Mouse (Mus musculus): Measurements from ENCODE around the gene Ociad1. TPM values are rescaled to one million over a fixed set of nuclear protein-coding genes. Genes with fewer than 3 reads are reported as not detected.

Gene Ociad1
- polyA plus RNA-seq, 1 experiment = 75.6 TPM

DNA sequence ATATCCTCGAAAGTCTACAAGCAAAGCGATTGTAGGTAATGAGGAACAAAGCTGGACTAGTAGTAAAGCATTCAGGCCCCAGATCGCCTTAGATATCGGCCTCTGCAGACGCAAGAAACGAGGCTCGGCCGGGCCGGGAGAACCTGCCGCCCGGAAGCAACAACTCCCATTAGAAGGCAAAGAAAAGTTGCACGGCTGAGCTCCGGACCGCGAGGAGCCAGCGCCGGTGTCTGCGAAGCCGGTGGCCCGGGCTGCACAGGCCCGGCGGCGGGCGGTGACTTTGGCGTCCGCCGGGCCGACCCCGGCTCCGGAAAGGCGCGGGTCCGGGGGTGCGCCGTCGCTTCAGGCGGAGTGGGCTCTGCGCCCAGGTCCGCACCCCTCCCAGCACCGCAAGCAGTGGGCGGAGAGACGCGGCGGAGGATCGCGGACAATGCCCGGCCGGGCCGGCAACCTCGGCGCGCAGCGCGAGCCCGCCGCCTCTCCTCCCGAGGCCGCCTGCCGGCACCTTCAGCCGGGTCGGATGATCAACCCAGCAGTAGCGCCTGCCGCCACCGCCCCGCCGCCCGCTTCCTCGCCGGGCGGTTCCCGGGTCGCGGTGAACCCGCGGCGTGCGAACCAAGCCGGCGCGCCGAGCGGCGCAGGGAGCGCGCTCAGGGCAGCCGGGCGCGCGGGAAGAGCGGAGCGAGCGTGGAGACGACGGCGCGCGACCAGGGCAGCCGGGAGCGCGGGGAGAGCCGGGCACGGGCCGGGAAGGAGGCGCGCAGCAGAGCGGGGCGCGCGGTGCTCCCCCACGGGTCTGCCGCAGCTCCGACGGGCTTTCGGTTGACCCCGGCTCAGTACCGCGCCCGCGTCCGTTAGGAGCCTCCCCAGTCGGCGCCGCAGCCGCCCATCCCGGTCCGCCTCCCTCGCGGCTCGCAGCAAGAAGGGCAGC is 37.0 kb upstream of the Ociad1 start:
- Histone ChIP-seq H3K4me1 (ENCODE audit: control insufficient read depth, insufficient read depth, low read length) (peaks cover 7% of the 10 kb centered on the region; the same call in 1 of the 2 replicates), H3K4me3 (ENCODE audit: insufficient read depth, low read depth, low read length) (peak overlapping the region; percentile 93), H3K36me3 (ENCODE audit: control insufficient read depth, insufficient read depth, low read length) (no peaks in the 10 kb centered on the region), H3K27me3 (replicated peaks; ENCODE audit: control insufficient read depth, insufficient read depth, low read length) (no peaks in the 10 kb centered on the region), H3K27ac (ENCODE audit: insufficient read depth, low read depth, low read length) (peak overlapping the region; percentile 85)
- WGBS = under 1% methylated on average over 121 of the region's 129 CpGs
- TF ChIP-seq POLR2A (IDR thresholded peaks at IDR 0.05; ENCODE audit: low read depth, low read length) (no peak), CTCF (conservative IDR thresholded peaks at IDR 0.05; ENCODE audit: insufficient read depth, insufficient read length, low read depth, low read length) (no peak)
- peak; percentile 71 for DNase-seq

DNA sequence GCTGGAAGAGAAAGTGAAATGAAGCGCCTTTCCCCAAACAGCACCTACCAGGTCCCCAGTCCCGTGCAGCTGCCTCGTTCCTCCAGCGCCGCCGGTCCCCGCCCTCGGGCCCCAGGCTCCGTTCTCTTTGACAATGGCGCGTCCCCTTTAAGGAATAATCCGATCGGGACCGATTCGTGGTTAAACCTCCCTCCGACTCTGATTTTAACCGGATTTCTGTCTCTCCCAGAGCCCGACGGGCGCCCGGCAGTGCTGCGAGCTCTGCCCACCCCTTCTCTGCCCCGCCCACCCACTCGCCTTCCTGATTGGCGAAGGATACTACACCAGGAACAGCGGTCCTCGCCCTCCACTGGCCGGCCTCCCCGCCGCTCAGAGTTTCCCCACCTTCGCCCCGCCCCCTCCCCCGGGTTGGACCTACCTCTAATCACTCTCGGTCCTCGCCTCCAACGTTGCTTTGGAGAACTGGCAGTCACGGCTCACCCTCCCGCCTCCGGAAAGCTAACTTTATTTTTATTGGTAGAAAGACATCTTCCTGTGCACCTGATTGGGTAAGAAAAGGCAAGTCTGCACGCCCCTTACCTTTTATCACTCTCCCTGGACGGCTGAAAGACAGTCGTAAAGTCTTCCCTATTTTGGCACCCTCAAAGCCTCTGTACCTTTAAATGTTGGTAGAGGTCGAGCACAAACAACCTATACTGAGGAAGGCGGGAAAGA is 36.1 kb upstream of the Ociad1 start, which contains the start of gene Fryl:
Fryl (minus strand) TSS at position 268 of the 714 bp plus-strand sequence.
- TF ChIP-seq POLR2A (IDR thresholded peaks at IDR 0.05; ENCODE audit: low read depth, low read length) = no peak
- no peak for TF ChIP-seq CTCF (conservative IDR thresholded peaks at IDR 0.05; ENCODE audit: insufficient read depth, insufficient read length, low read depth, low read length)
- Histone ChIP-seq H3K36me3 (ENCODE audit: control insufficient read depth, insufficient read depth, low read length) (no peaks in the 10 kb centered on the region), H3K27ac (ENCODE audit: insufficient read depth, low read depth, low read length) (peak within 1 kb of the TSS; percentile 85), H3K4me1 (ENCODE audit: control insufficient read depth, insufficient read depth, low read length) (peaks cover 7% of the 10 kb centered on the region; the same call in 1 of the 2 replicates), H3K4me3 (ENCODE audit: insufficient read depth, low read depth, low read length) (peak within 1 kb of the TSS; percentile 93), H3K27me3 (replicated peaks; ENCODE audit: control insufficient read depth, insufficient read depth, low read length) (no peaks in the 10 kb centered on the region)
- WGBS = under 1% methylated on average over 44 of the region's 44 CpGs
- peak; percentile 99 for DNase-seq

- peaks cover 7% of the 10 kb centered on the region; the same call in 1 of the 2 replicates for H3K4me1 ChIP-seq (ENCODE audit: control insufficient read depth, insufficient read depth, low read length)
- H3K27me3 ChIP-seq (replicated peaks; ENCODE audit: control insufficient read depth, insufficient read depth, low read length) = no peaks in the 10 kb centered on the region
- no peak for TF ChIP-seq CTCF (conservative IDR thresholded peaks at IDR 0.05; ENCODE audit: insufficient read depth, insufficient read length, low read depth, low read length)
- TF ChIP-seq POLR2A (IDR thresholded peaks at IDR 0.05; ENCODE audit: low read depth, low read length) = no peak
- peak overlapping the region; percentile 59 for H3K4me3 ChIP-seq (ENCODE audit: insufficient read depth, low read depth, low read length)
- under 1% methylated on average over 11 of the region's 11 CpGs for WGBS
- DNase-seq = no peak
- H3K36me3 ChIP-seq (ENCODE audit: control insufficient read depth, insufficient read depth, low read length) = no peaks in the 10 kb centered on the region
- H3K27ac ChIP-seq (ENCODE audit: insufficient read depth, low read depth, low read length) = peak overlapping the region; percentile 68; the same call in 1 of the 2 replicates
These were observed 35.5 kb upstream of the Ociad1 start for GRCm38 (mm10) chr5:73257096-73257495.

- no peak for TF ChIP-seq POLR2A (IDR thresholded peaks at IDR 0.05; ENCODE audit: low read depth, low read length)
- TF ChIP-seq CTCF (conservative IDR thresholded peaks at IDR 0.05; ENCODE audit: insufficient read depth, insufficient read length, low read depth, low read length) = no peak
- H3K36me3 ChIP-seq (ENCODE audit: control insufficient read depth, insufficient read depth, low read length) = no peaks in the 10 kb centered on the region
- 58% methylated on average over 8 of the region's 8 CpGs for WGBS
- DNase-seq = no peak
- H3K4me1 ChIP-seq (ENCODE audit: control insufficient read depth, insufficient read depth, low read length) = peaks cover 7% of the 10 kb centered on the region; the same call in 1 of the 2 replicates
- H3K4me3 ChIP-seq (ENCODE audit: insufficient read depth, low read depth, low read length) = no peak overlapping the region
- no peaks in the 10 kb centered on the region for H3K27me3 ChIP-seq (replicated peaks; ENCODE audit: control insufficient read depth, insufficient read depth, low read length)
- no peak overlapping the region for H3K27ac ChIP-seq (ENCODE audit: insufficient read depth, low read depth, low read length)
These were observed 34.9 kb upstream of the Ociad1 start for GRCm38 (mm10) chr5:73257723-73258122.

DNA sequence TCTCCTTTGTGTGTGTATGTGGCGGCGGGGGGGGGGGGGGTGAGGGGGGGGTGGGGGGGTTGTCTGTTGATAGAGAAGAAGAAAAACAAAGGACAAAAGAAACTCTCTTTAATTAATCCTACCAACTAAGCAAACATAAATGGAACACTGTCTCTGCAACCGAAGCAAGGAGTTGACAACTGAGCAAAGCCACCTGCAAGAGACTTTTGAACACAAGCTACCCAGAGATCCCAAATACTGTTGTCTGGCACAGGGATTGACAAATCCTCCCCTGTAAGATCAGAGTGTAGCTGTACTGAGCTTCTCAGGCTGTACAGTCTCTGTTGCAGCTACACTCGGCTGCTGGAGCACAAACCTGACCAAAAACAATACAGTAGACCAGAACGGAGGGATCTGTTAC is 28.5 kb upstream of the Ociad1 start:
- Histone ChIP-seq H3K4me3 (ENCODE audit: insufficient read depth, low read depth, low read length) (no peak overlapping the region), H3K27me3 (replicated peaks; ENCODE audit: control insufficient read depth, insufficient read depth, low read length) (no peaks in the 10 kb centered on the region), H3K36me3 (ENCODE audit: control insufficient read depth, insufficient read depth, low read length) (no peaks in the 10 kb centered on the region), H3K4me1 (ENCODE audit: control insufficient read depth, insufficient read depth, low read length) (no peaks in the 10 kb centered on the region), H3K27ac (ENCODE audit: insufficient read depth, low read depth, low read length) (no peak overlapping the region)
- no peak for TF ChIP-seq CTCF (conservative IDR thresholded peaks at IDR 0.05; ENCODE audit: insufficient read depth, insufficient read length, low read depth, low read length)
- WGBS = 67% methylated on average over 4 of the region's 5 CpGs
- DNase-seq = no peak

DNA sequence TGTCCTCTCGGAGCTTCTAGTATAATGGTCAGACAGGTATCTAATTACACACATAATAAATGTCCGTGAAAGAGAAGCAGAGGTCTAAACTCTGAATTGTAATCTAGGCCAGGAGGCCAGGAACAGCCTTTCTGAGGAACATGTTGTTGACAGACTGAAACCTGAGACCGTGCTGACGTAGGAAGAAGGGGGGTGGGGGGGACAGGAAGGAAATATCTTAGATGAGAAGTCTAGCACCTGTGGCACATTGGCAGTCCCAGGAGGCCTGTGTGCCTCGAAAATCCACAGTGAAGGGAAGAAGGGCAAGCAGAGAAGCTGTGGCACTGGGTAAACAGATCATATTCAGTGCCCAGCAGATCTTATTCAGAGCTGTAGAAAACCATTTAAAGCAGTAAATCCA is 27.1 kb upstream of the Ociad1 start:
- Histone ChIP-seq H3K36me3 (ENCODE audit: control insufficient read depth, insufficient read depth, low read length) (no peaks in the 10 kb centered on the region), H3K4me3 (ENCODE audit: insufficient read depth, low read depth, low read length) (no peak overlapping the region), H3K27me3 (replicated peaks; ENCODE audit: control insufficient read depth, insufficient read depth, low read length) (no peaks in the 10 kb centered on the region), H3K4me1 (ENCODE audit: control insufficient read depth, insufficient read depth, low read length) (no peaks in the 10 kb centered on the region), H3K27ac (ENCODE audit: insufficient read depth, low read depth, low read length) (no peak overlapping the region)
- TF ChIP-seq POLR2A (IDR thresholded peaks at IDR 0.05; ENCODE audit: low read depth, low read length) (no peak), CTCF (conservative IDR thresholded peaks at IDR 0.05; ENCODE audit: insufficient read depth, insufficient read length, low read depth, low read length) (no peak)
- DNase-seq = no peak
- 35% methylated on average over 5 of the region's 5 CpGs for WGBS

Measured in kidney, adult 2 months (tissue).